Mouse (Mus musculus) ovary, postnatal 36 days (tissue): Measurements from ENCODE around the gene Hmgn3.
"Not testable (repeated sequence)": the region's sequence is repeated elsewhere in the genome, so short reads cannot be mapped to it uniquely, and the experiment has no call there.

Source experiments
- DNase-seq: peaks from one replicate; pipeline ENCODE4 v3.0.0; 2022; ENCODE audit warnings: low spot score, mixed read lengths

Hmgn3 gene

GRCm38 (mm10) chr9:83146446-83147188 is at the start of gene Hmgn3:
TSS of gene Hmgn3 (minus strand) at chr9:83146685.
- DNase-seq = peak; percentile 85

- no peak for DNase-seq
Measured at GRCm38 (mm10) chr9:83195765-83196164, 49.3 kb upstream of the Hmgn3 start.

GRCm38 (mm10) chr9:83195007-83195406 is 48.5 kb upstream of the Hmgn3 start:
- no peak for DNase-seq

- DNase-seq = no peak
Measured at GRCm38 (mm10) chr9:83187752-83188151, 41.3 kb upstream of the Hmgn3 start.

- DNase-seq = peak; percentile 49
Measured at GRCm38 (mm10) chr9:83145591-83146445, 667 bp downstream of the Hmgn3 start.

GRCm38 (mm10) chr9:83129831-83130230 is 16.7 kb downstream of the Hmgn3 start:
- no peak for DNase-seq

- DNase-seq = no peak
Measured at GRCm38 (mm10) chr9:83127840-83128239, 18.6 kb downstream of the Hmgn3 start.

GRCm38 (mm10) chr9:83126482-83126881 is 20.0 kb downstream of the Hmgn3 start:
- not testable (repeated sequence) for DNase-seq

GRCm38 (mm10) chr9:83119211-83119610 is 27.3 kb downstream of the Hmgn3 start:
- DNase-seq = no peak

GRCm38 (mm10) chr9:83117486-83117885 is 29.0 kb downstream of the Hmgn3 start:
- DNase-seq = no peak

- DNase-seq = no peak
Measured at GRCm38 (mm10) chr9:83116774-83117474, 29.6 kb downstream of the Hmgn3 start.

- DNase-seq = no peak
Measured at GRCm38 (mm10) chr9:83115676-83116075, 30.8 kb downstream of the Hmgn3 start.

GRCm38 (mm10) chr9:83113800-83114217 is 32.7 kb downstream of the Hmgn3 start:
- DNase-seq = no peak

- DNase-seq = no peak
Measured at GRCm38 (mm10) chr9:83112305-83112768, 34.1 kb downstream of the Hmgn3 start.

GRCm38 (mm10) chr9:83111789-83112188 is 34.7 kb downstream of the Hmgn3 start:
- DNase-seq = no peak

- DNase-seq = no peak
Measured at GRCm38 (mm10) chr9:83111117-83111686, 35.3 kb downstream of the Hmgn3 start.

- DNase-seq = no peak
Measured at GRCm38 (mm10) chr9:83110406-83111116, 35.9 kb downstream of the Hmgn3 start.

- DNase-seq = no peak
Measured at GRCm38 (mm10) chr9:83109705-83110104, 36.8 kb downstream of the Hmgn3 start.

GRCm38 (mm10) chr9:83108821-83109220 is 37.7 kb downstream of the Hmgn3 start:
- no peak for DNase-seq

GRCm38 (mm10) chr9:83103785-83104184 is 42.7 kb downstream of the Hmgn3 start:
- DNase-seq = no peak

GRCm38 (mm10) chr9:83101691-83102090 is 44.8 kb downstream of the Hmgn3 start:
- DNase-seq = no peak
